Comparison of ENCODE assay signal across 29 mouse cellular contexts in the genomic region with DNA sequence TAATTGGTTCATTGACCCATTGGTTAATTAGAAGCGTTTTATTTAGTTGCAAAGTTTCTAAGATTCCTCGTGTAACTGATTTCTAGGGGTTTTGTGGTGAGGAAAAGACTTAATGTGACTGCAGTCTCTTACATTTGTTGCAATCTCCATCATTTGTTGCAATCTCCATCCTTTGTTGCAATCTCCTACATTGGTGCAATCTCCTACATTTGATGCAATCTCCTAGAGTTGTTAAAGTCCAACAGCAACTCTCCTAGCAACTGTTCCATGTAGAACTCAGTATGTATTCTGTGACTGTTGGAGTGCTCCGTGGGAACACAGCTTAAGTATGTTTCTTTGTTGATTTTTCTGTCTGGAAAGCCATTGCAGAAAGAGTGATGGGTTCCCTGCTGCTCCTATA.
DNase-seq lines count a peak whose midpoint lies in the region; ATAC-seq and TF ChIP-seq lines count a peak whose summit lies in the region.
"Had no signal": no experiment of that assay in that cellular context is flagged by ENCODE, and none has a peak within 500 bp of the region (broad histone marks: within the 10 kb centered on the region; RNA-seq: fewer than 3 reads in every experiment).

No protein-coding gene starts in this region.

- no peak overlapping the region for H3K9ac ChIP-seq in liver, postnatal 0 days (replicated peaks)
- H3K9ac ChIP-seq in liver, embryonic 12.5 days = no peak overlapping the region
- H3K9ac ChIP-seq: embryonic facial prominence, embryonic 13.5 days; embryonic facial prominence, embryonic 15.5 days; forebrain, embryonic 12.5 days had no signal

- H3K27ac ChIP-seq in liver, postnatal 0 days (ENCODE audit: low read depth) = no peak overlapping the region
- no peak overlapping the region for H3K27ac ChIP-seq in liver, embryonic 12.5 days
- H3K27ac ChIP-seq: embryonic facial prominence, embryonic 13.5 days; embryonic facial prominence, embryonic 15.5 days; forebrain, embryonic 10.5 days; forebrain, embryonic 12.5 days had no signal

- H3K4me1 ChIP-seq in liver, postnatal 0 days (ENCODE audit: insufficient read depth) = no peaks in the 10 kb centered on the region
- no peaks in the 10 kb centered on the region for H3K4me1 ChIP-seq in liver, embryonic 12.5 days
- H3K4me1 ChIP-seq: embryonic facial prominence, embryonic 13.5 days; embryonic facial prominence, embryonic 15.5 days; forebrain, embryonic 10.5 days; forebrain, embryonic 12.5 days had no signal

- no peak overlapping the region for H3K4me2 ChIP-seq in liver, postnatal 0 days (ENCODE audit: low read depth, low read length)
- no peak overlapping the region for H3K4me2 ChIP-seq in liver, embryonic 12.5 days
- H3K4me2 ChIP-seq: embryonic facial prominence, embryonic 13.5 days; embryonic facial prominence, embryonic 15.5 days; forebrain, embryonic 12.5 days had no signal

- H3K9me3 ChIP-seq in liver, postnatal 0 days (ENCODE audit: low read length) = no peaks in the 10 kb centered on the region
- no peaks in the 10 kb centered on the region for H3K9me3 ChIP-seq in liver, embryonic 12.5 days (replicated peaks)
- H3K9me3 ChIP-seq: embryonic facial prominence, embryonic 13.5 days; embryonic facial prominence, embryonic 15.5 days; forebrain, embryonic 10.5 days; forebrain, embryonic 12.5 days had no signal

- TF ChIP-seq EP300 in liver, postnatal 0 days (IDR thresholded peaks at IDR 0.05; ENCODE audit: low read depth) = no peak

- no peak overlapping the region for H3K4me3 ChIP-seq in liver, postnatal 0 days (ENCODE audit: low read depth, low read length)
- H3K4me3 ChIP-seq in liver, embryonic 12.5 days = no peak overlapping the region
- H3K4me3 ChIP-seq: embryonic facial prominence, embryonic 13.5 days; embryonic facial prominence, embryonic 15.5 days; erythroblast, embryonic 14.5 days; forebrain, embryonic 10.5 days; forebrain, embryonic 12.5 days had no signal

- ATAC-seq in liver, postnatal 0 days = peak; percentile 25; the same call in 1 of the 2 replicates
- no peak for ATAC-seq in liver, embryonic 12.5 days
- peak; percentile 97 for ATAC-seq in granulocyte monocyte progenitor cell, adult 5-6 weeks (replicated peaks; ENCODE audit: poor library complexity, severe bottlenecking)
- ATAC-seq in megakaryocyte progenitor cell, adult 5-6 weeks (replicated peaks; ENCODE audit: poor library complexity) = peak; percentile 94
- ATAC-seq: activated CD4-positive, CD25-positive, alpha-beta regulatory T cell, adult 4 months; CD4-positive, CD25-positive, alpha-beta regulatory T cell, adult 4 months; forebrain, embryonic 14.5 days; forebrain, embryonic 16.5 days; Patski had no signal

- 51% methylated on average over 3 of the region's 3 CpGs for WGBS in liver, postnatal 0 days (ENCODE audit: insufficient replicate concordance)
- 55% methylated on average over 3 of the region's 3 CpGs for WGBS in liver, embryonic 12.5 days (ENCODE audit: insufficient replicate concordance)

- H3K36me3 ChIP-seq in liver, postnatal 0 days (replicated peaks; ENCODE audit: insufficient read depth, low read length) = no peaks in the 10 kb centered on the region
- no peaks in the 10 kb centered on the region for H3K36me3 ChIP-seq in liver, embryonic 12.5 days
- H3K36me3 ChIP-seq: embryonic facial prominence, embryonic 13.5 days; embryonic facial prominence, embryonic 15.5 days; forebrain, embryonic 10.5 days; forebrain, embryonic 12.5 days; G1E had no signal

- TF ChIP-seq CTCF in liver, postnatal 0 days (IDR thresholded peaks at IDR 0.05; ENCODE audit: low read depth) = no peak

- no peak for DNase-seq in liver, postnatal 0 days
- DNase-seq in 416B (ENCODE audit: low read depth) = peak; percentile 62
- DNase-seq in kidney, adult 9 months = no peak
- no peak for DNase-seq in cerebellum, adult 11 months
- DNase-seq: adrenal gland, adult 8-10 months; adrenal gland, postnatal 14 days; adrenal gland, postnatal 36 days; B cell, adult 2 months; cerebellum, adult 18-20 months; cerebellum, adult 8-10 months; cerebellum, adult 9-11 months; cerebellum, postnatal 14 days; cerebellum, postnatal 36 days; embryo, embryonic 11 days had no signal

- no peaks in the 10 kb centered on the region for H3K27me3 ChIP-seq in liver, postnatal 0 days (ENCODE audit: insufficient read depth, low read length)
- no peaks in the 10 kb centered on the region for H3K27me3 ChIP-seq in liver, embryonic 12.5 days (replicated peaks)
- H3K27me3 ChIP-seq: CH12.LX; embryonic facial prominence, embryonic 13.5 days; embryonic facial prominence, embryonic 15.5 days; forebrain, embryonic 12.5 days had no signal
